Mouse (Mus musculus) forebrain, embryonic 12.5 days (tissue): ENCODE data around the gene Zfp316. TPM values are rescaled to one million over a fixed set of nuclear protein-coding genes. Genes with fewer than 3 reads are reported as not detected.
A peak's percentile ranks its signal among the peaks of the same experiment; 100 is the strongest.

Experiments used
- ATAC-seq: fragments of 200-750 bp; cut with Nextera tagmentation; 2 replicates; pipeline ENCODE4 v1.8.0; 2017; ENCODE audit warnings: moderate TSS enrichment; ENCODE audit not compliant: low FRiP score
- H3K27ac ChIP-seq: fragments of 300-500 bp; sonication (generic); 2 replicates; pipeline ENCODE4 v1.5.1; 2016; ENCODE audit warnings: mild to moderate bottlenecking
- H3K27me3 ChIP-seq: fragments of 300-500 bp; sonication (generic); 2 replicates; pipeline ENCODE4 v1.6.1; 2016; ENCODE audit warnings: mild to moderate bottlenecking
- H3K36me3 ChIP-seq: fragments of 300-500 bp; sonication (generic); replicated peaks from 2 replicates; pipeline ENCODE4 v1.6.1; 2016; ENCODE audit warnings: mild to moderate bottlenecking
- H3K4me1 ChIP-seq: fragments of 300-500 bp; sonication (generic); 2 replicates; pipeline ENCODE4 v1.6.1; 2016
- H3K4me2 ChIP-seq: fragments of 300-500 bp; sonication (generic); 2 replicates; pipeline ENCODE4 v1.6.1; 2016; ENCODE audit warnings: mild to moderate bottlenecking, moderate library complexity
- H3K4me3 ChIP-seq: fragments of 300-500 bp; sonication (generic); replicated peaks from 2 replicates; pipeline ENCODE4 v1.5.1; 2016; ENCODE audit warnings: mild to moderate bottlenecking
- H3K9ac ChIP-seq: fragments of 300-500 bp; sonication (generic); 2 replicates; pipeline ENCODE4 v1.6.1; 2016; ENCODE audit warnings: mild to moderate bottlenecking
- H3K9me3 ChIP-seq: fragments of 300-500 bp; sonication (generic); 2 replicates; pipeline ENCODE4 v1.6.1; 2016
- WGBS: fragments of 180-500 bp; shearing (Covaris S2); methylation state at CpG from one replicate; pipeline ENCODE4 v1.1.7; 2016; 5-methylcytosine and 5-hydroxymethylcytosine counted together
- polyA plus RNA-seq: library from polyadenylated mRNA; unstranded; fragments of >200 nt; fragmentation: Nextera tagmentation; extraction: Ambion mirVana; gene quantifications from 2 replicates; pipeline ENCODE4 v1.2.1, GENCODE M21; 2016

Gene Zfp316
- polyA plus RNA-seq, 1 experiment from 2014 or later = 13.2 TPM

- peak; percentile 51; the same call in 1 of the 2 replicates for ATAC-seq
- peaks cover 20% of the 10 kb centered on the region for H3K4me1 ChIP-seq
- H3K9ac ChIP-seq = peak overlapping the region; percentile 44
- H3K4me3 ChIP-seq = peak overlapping the region; percentile 40
- H3K27me3 ChIP-seq = peaks cover 78% of the 10 kb centered on the region
- no peak overlapping the region for H3K27ac ChIP-seq
- peak overlapping the region; percentile 61 for H3K4me2 ChIP-seq
- no peaks in the 10 kb centered on the region for H3K9me3 ChIP-seq
- 3% methylated on average over 71 of the region's 81 CpGs for WGBS
- H3K36me3 ChIP-seq = peaks cover 76% of the 10 kb centered on the region
Measured at GRCm38 (mm10) chr5:143253881-143254486, 15.8 kb downstream of the Zfp316 start.

GRCm38 (mm10) chr5:143253186-143253880, 16.5 kb downstream of the Zfp316 start:
- WGBS = 1% methylated on average over 103 of the region's 103 CpGs
- peak; percentile 31 for ATAC-seq
- H3K4me1 ChIP-seq = peaks cover 20% of the 10 kb centered on the region
- peaks cover 76% of the 10 kb centered on the region for H3K36me3 ChIP-seq
- no peak overlapping the region for H3K27ac ChIP-seq
- H3K9me3 ChIP-seq = no peaks in the 10 kb centered on the region
- peaks cover 74% of the 10 kb centered on the region for H3K27me3 ChIP-seq
- peak overlapping the region; percentile 40 for H3K4me3 ChIP-seq
- H3K4me2 ChIP-seq = peak overlapping the region; percentile 61
- H3K9ac ChIP-seq = peak overlapping the region; percentile 44

- Histone ChIP-seq H3K9ac (no peak overlapping the region), H3K4me1 (peaks cover 20% of the 10 kb centered on the region), H3K4me2 (no peak overlapping the region), H3K27ac (no peak overlapping the region), H3K9me3 (no peaks in the 10 kb centered on the region), H3K27me3 (peaks cover 69% of the 10 kb centered on the region), H3K4me3 (peak overlapping the region; percentile 40; the same call in 1 of the 2 replicates), H3K36me3 (peaks cover 77% of the 10 kb centered on the region)
- WGBS = 19% methylated on average over 18 of the region's 18 CpGs
- ATAC-seq = no peak
Measured at GRCm38 (mm10) chr5:143252791-143253185, 17.0 kb downstream of the Zfp316 start.

GRCm38 (mm10) chr5:143252039-143252438, 17.8 kb downstream of the Zfp316 start:
- H3K4me2 ChIP-seq = no peak overlapping the region
- no peak overlapping the region for H3K9ac ChIP-seq
- peaks cover 62% of the 10 kb centered on the region for H3K27me3 ChIP-seq
- ATAC-seq = no peak
- H3K27ac ChIP-seq = no peak overlapping the region
- WGBS = 42% methylated on average over 6 of the region's 6 CpGs
- H3K4me1 ChIP-seq = peaks cover 20% of the 10 kb centered on the region
- peaks cover 78% of the 10 kb centered on the region for H3K36me3 ChIP-seq
- no peak overlapping the region for H3K4me3 ChIP-seq
- no peaks in the 10 kb centered on the region for H3K9me3 ChIP-seq

GRCm38 (mm10) chr5:143244926-143245325, 24.9 kb downstream of the Zfp316 start:
- H3K9ac ChIP-seq = no peak overlapping the region
- no peak overlapping the region for H3K4me3 ChIP-seq
- ATAC-seq = no peak
- H3K4me1 ChIP-seq = no peaks in the 10 kb centered on the region
- no peaks in the 10 kb centered on the region for H3K27me3 ChIP-seq
- no peak overlapping the region for H3K4me2 ChIP-seq
- H3K36me3 ChIP-seq = peaks cover 94% of the 10 kb centered on the region
- 95% methylated on average over 26 of the region's 26 CpGs for WGBS
- H3K27ac ChIP-seq = no peak overlapping the region
- no peaks in the 10 kb centered on the region for H3K9me3 ChIP-seq

GRCm38 (mm10) chr5:143236036-143236435, 33.8 kb downstream of the Zfp316 start:
- H3K4me3 ChIP-seq = peak overlapping the region; percentile 92
- no peaks in the 10 kb centered on the region for H3K27me3 ChIP-seq
- H3K4me1 ChIP-seq = peaks cover 24% of the 10 kb centered on the region
- 54% methylated on average over 9 of the region's 9 CpGs for WGBS
- H3K27ac ChIP-seq = no peak overlapping the region
- H3K36me3 ChIP-seq = peaks cover 33% of the 10 kb centered on the region
- H3K9ac ChIP-seq = peak overlapping the region; percentile 91
- H3K9me3 ChIP-seq = no peaks in the 10 kb centered on the region
- peak overlapping the region; percentile 79 for H3K4me2 ChIP-seq
- no peak for ATAC-seq

GRCm38 (mm10) chr5:143235028-143235693, 34.7 kb downstream of the Zfp316 start, which contains the start of gene Zfp12:
TSS of gene Zfp12 (plus strand) at chr5:143235163.
- H3K4me1 ChIP-seq = peaks cover 24% of the 10 kb centered on the region
- H3K36me3 ChIP-seq = peaks cover 24% of the 10 kb centered on the region
- H3K4me3 ChIP-seq = peak within 1 kb of the TSS; percentile 92
- ATAC-seq = peak; percentile 97
- H3K27ac ChIP-seq = peak within 1 kb of the TSS; percentile 98
- WGBS = under 1% methylated on average over 58 of the region's 58 CpGs
- H3K27me3 ChIP-seq = no peaks in the 10 kb centered on the region
- H3K9me3 ChIP-seq = no peaks in the 10 kb centered on the region
- peak within 1 kb of the TSS; percentile 91 for H3K9ac ChIP-seq
- peak within 1 kb of the TSS; percentile 79 for H3K4me2 ChIP-seq

- Histone ChIP-seq H3K4me1 (no peaks in the 10 kb centered on the region), H3K27me3 (no peaks in the 10 kb centered on the region), H3K9ac (no peak within 1 kb of the TSS), H3K9me3 (peaks cover 7% of the 10 kb centered on the region), H3K36me3 (no peaks in the 10 kb centered on the region), H3K4me3 (no peak within 1 kb of the TSS), H3K4me2 (no peak within 1 kb of the TSS), H3K27ac (no peak within 1 kb of the TSS)
- no peak for ATAC-seq
- WGBS = 83% methylated on average over 3 of the region's 3 CpGs
Measured at GRCm38 (mm10) chr5:143226790-143227189, 43.0 kb downstream of the Zfp316 start, which contains the start of gene Spdye4a. TSS of gene Spdye4a (minus strand) at chr5:143226890.

- no peak overlapping the region for H3K9ac ChIP-seq
- 83% methylated on average over 1 of the region's 1 CpGs for WGBS
- no peaks in the 10 kb centered on the region for H3K9me3 ChIP-seq
- H3K4me2 ChIP-seq = no peak overlapping the region
- no peaks in the 10 kb centered on the region for H3K27me3 ChIP-seq
- no peak overlapping the region for H3K4me3 ChIP-seq
- H3K36me3 ChIP-seq = no peaks in the 10 kb centered on the region
- no peak for ATAC-seq
- no peaks in the 10 kb centered on the region for H3K4me1 ChIP-seq
- no peak overlapping the region for H3K27ac ChIP-seq
Measured at GRCm38 (mm10) chr5:143222287-143222686, 47.5 kb downstream of the Zfp316 start.

- H3K27me3 ChIP-seq = no peaks in the 10 kb centered on the region
- ATAC-seq = no peak
- no peaks in the 10 kb centered on the region for H3K9me3 ChIP-seq
- H3K27ac ChIP-seq = no peak overlapping the region
- no peak overlapping the region for H3K9ac ChIP-seq
- H3K4me3 ChIP-seq = no peak overlapping the region
- no peaks in the 10 kb centered on the region for H3K36me3 ChIP-seq
- H3K4me2 ChIP-seq = no peak overlapping the region
- WGBS = 72% methylated on average over 5 of the region's 5 CpGs
- no peaks in the 10 kb centered on the region for H3K4me1 ChIP-seq
Measured at GRCm38 (mm10) chr5:143220996-143221395, 48.8 kb downstream of the Zfp316 start.

GRCm38 (mm10) chr5:143213832-143214231, 56.0 kb downstream of the Zfp316 start:
- no peaks in the 10 kb centered on the region for H3K4me1 ChIP-seq
- no peak overlapping the region for H3K4me3 ChIP-seq
- H3K27me3 ChIP-seq = no peaks in the 10 kb centered on the region
- no peak overlapping the region for H3K4me2 ChIP-seq
- 86% methylated on average over 2 of the region's 2 CpGs for WGBS
- no peak for ATAC-seq
- H3K9ac ChIP-seq = no peak overlapping the region
- H3K27ac ChIP-seq = no peak overlapping the region
- H3K36me3 ChIP-seq = no peaks in the 10 kb centered on the region
- H3K9me3 ChIP-seq = peaks cover 2% of the 10 kb centered on the region

- 75% methylated on average over 3 of the region's 3 CpGs for WGBS
- H3K9me3 ChIP-seq = peaks cover 6% of the 10 kb centered on the region
- no peak overlapping the region for H3K9ac ChIP-seq
- no peaks in the 10 kb centered on the region for H3K27me3 ChIP-seq
- no peak for ATAC-seq
- no peaks in the 10 kb centered on the region for H3K36me3 ChIP-seq
- H3K4me1 ChIP-seq = no peaks in the 10 kb centered on the region
- no peak overlapping the region for H3K4me2 ChIP-seq
- H3K27ac ChIP-seq = no peak overlapping the region
- no peak overlapping the region for H3K4me3 ChIP-seq
Measured at GRCm38 (mm10) chr5:143205015-143205414, 64.8 kb downstream of the Zfp316 start.
